Mouse (Mus musculus): ENCODE data around the gene Nox1.

- TF ChIP-seq CTCF (IDR thresholded peaks at IDR 0.05; ENCODE audit: low read depth, low read length) (no peak), POLR2A (IDR thresholded peaks at IDR 0.05; ENCODE audit: extremely low read depth, insufficient read depth, low read length) (no peak)
Measured at GRCm38 (mm10) chrX:134058040-134058875, 163.5 kb downstream of the Nox1 start.
